ENCODE assay signal across 24 mouse cellular contexts in genomic region chr1:9442937-9443336, GRCm38 (mm10).
"Had no signal": no experiment of that assay in that cellular context is flagged by ENCODE, and none has a peak within 500 bp of the region (broad histone marks: within the 10 kb centered on the region; RNA-seq: fewer than 3 reads in every experiment).

No protein-coding gene starts in this region.

- H3K4me1 ChIP-seq: heart, embryonic 13.5 days; heart, embryonic 15.5 days; hindbrain, embryonic 13.5 days; hindbrain, embryonic 15.5 days; limb, embryonic 10.5 days; limb, embryonic 12.5 days; liver, embryonic 13.5 days; liver, embryonic 15.5 days had no signal

- DNase-seq: gastrocnemius, postnatal 14 days; heart, adult 11 months; heart, adult 2 months; heart, postnatal 14 days; heart, postnatal 36 days; kidney, adult 18-20 months; kidney, adult 8-10 months; kidney, postnatal 10 days; kidney, postnatal 25 days; kidney, postnatal 4 days; liver; liver, embryonic 13.5 days; liver, postnatal 0 days had no signal

- H3K27ac ChIP-seq: heart, adult 2 months; heart, embryonic 13.5 days; heart, embryonic 15.5 days; hindbrain, embryonic 13.5 days; hindbrain, embryonic 15.5 days; hindbrain, postnatal 0 days; layer of hippocampus, adult 2 months; left cerebral cortex, adult 2 months; limb, embryonic 10.5 days; limb, embryonic 12.5 days; liver, embryonic 13.5 days; liver, embryonic 15.5 days had no signal

- H3K4me3 ChIP-seq: heart, adult 2 months; heart, embryonic 13.5 days; heart, embryonic 15.5 days; hindbrain, embryonic 13.5 days; hindbrain, embryonic 15.5 days; layer of hippocampus, adult 2 months; left cerebral cortex, adult 2 months; limb, embryonic 10.5 days; limb, embryonic 12.5 days; liver, embryonic 13.5 days; liver, embryonic 15.5 days had no signal

- ATAC-seq: hindbrain, postnatal 0 days; intestine, embryonic 16.5 days; liver, postnatal 0 days had no signal

- H3K9me3 ChIP-seq: heart, embryonic 13.5 days; heart, embryonic 15.5 days; hindbrain, embryonic 13.5 days; hindbrain, embryonic 15.5 days; limb, embryonic 10.5 days; limb, embryonic 12.5 days; liver, embryonic 13.5 days; liver, embryonic 15.5 days had no signal

- H3K9ac ChIP-seq: heart, embryonic 13.5 days; heart, embryonic 15.5 days; hindbrain, embryonic 13.5 days; hindbrain, embryonic 15.5 days; limb, embryonic 12.5 days; liver, embryonic 13.5 days; liver, embryonic 15.5 days; liver, postnatal 0 days had no signal

- H3K36me3 ChIP-seq: heart, embryonic 13.5 days; heart, embryonic 15.5 days; hindbrain, embryonic 13.5 days; hindbrain, embryonic 15.5 days; limb, embryonic 10.5 days; limb, embryonic 12.5 days; liver, embryonic 13.5 days; liver, embryonic 15.5 days had no signal
